Mouse (Mus musculus): Measurements from ENCODE around the gene Golga3. TPM values are rescaled to one million over a fixed set of nuclear protein-coding genes. Genes with fewer than 3 reads are reported as not detected.

Gene Golga3
- polyA plus RNA-seq, 1 experiment from 2014 or later, result 13.7 TPM

- Histone ChIP-seq H3K4me2 (ENCODE audit: low read depth, low read length) (no peak overlapping the region), H3K9me3 (ENCODE audit: control insufficient read depth, low read length) (no peaks in the 10 kb centered on the region), H3K27ac (ENCODE audit: low read length) (no peak overlapping the region), H3K4me1 (ENCODE audit: control insufficient read depth, insufficient read depth, low read length) (peaks cover 5% of the 10 kb centered on the region), H3K27me3 (replicated peaks; ENCODE audit: control insufficient read depth, insufficient read depth, low read length) (no peaks in the 10 kb centered on the region), H3K4me3 (ENCODE audit: low read length) (no peak overlapping the region), H3K9ac (ENCODE audit: low read depth, low read length) (no peak overlapping the region), H3K36me3 (ENCODE audit: control insufficient read depth, insufficient read depth, low read length) (0 out of 2 replicates have a peak, but pooled peaks cover 2% of the 10 kb centered on the region)
- ATAC-seq, result no peak
- WGBS, result 94% methylated on average over 6 of the region's 6 CpGs
Observed at GRCm38 (mm10) chr5:110270242-110270641, 93.7 kb downstream of the Golga3 start.

- Histone ChIP-seq H3K9ac (ENCODE audit: low read depth, low read length) (no peak overlapping the region), H3K4me2 (ENCODE audit: low read depth, low read length) (no peak overlapping the region), H3K9me3 (ENCODE audit: control insufficient read depth, low read length) (no peaks in the 10 kb centered on the region), H3K27me3 (replicated peaks; ENCODE audit: control insufficient read depth, insufficient read depth, low read length) (no peaks in the 10 kb centered on the region), H3K4me1 (ENCODE audit: control insufficient read depth, insufficient read depth, low read length) (no peaks in the 10 kb centered on the region), H3K36me3 (ENCODE audit: control insufficient read depth, insufficient read depth, low read length) (no peaks in the 10 kb centered on the region), H3K4me3 (ENCODE audit: low read length) (no peak overlapping the region), H3K27ac (ENCODE audit: low read length) (no peak overlapping the region)
- 74% methylated on average over 4 of the region's 4 CpGs for WGBS
- no peak for ATAC-seq
Observed at GRCm38 (mm10) chr5:110274147-110274546, 97.6 kb downstream of the Golga3 start.

GRCm38 (mm10) chr5:110274846-110275245 lies 98.3 kb downstream of the Golga3 start:
- Histone ChIP-seq H3K4me1 (ENCODE audit: control insufficient read depth, insufficient read depth, low read length) (no peaks in the 10 kb centered on the region), H3K27ac (ENCODE audit: low read length) (no peak overlapping the region), H3K4me2 (ENCODE audit: low read depth, low read length) (no peak overlapping the region), H3K36me3 (ENCODE audit: control insufficient read depth, insufficient read depth, low read length) (no peaks in the 10 kb centered on the region), H3K9ac (ENCODE audit: low read depth, low read length) (no peak overlapping the region), H3K4me3 (ENCODE audit: low read length) (no peak overlapping the region), H3K27me3 (replicated peaks; ENCODE audit: control insufficient read depth, insufficient read depth, low read length) (no peaks in the 10 kb centered on the region), H3K9me3 (ENCODE audit: control insufficient read depth, low read length) (no peaks in the 10 kb centered on the region)
- WGBS, result 74% methylated on average over 2 of the region's 2 CpGs
- no peak for ATAC-seq

Other genes starting within 250 kb of the Golga3 start
- gene Zfp932, start 180.2 kb upstream of the Golga3 start, polyA plus RNA-seq (2015; fragmentation: Nextera tagmentation; extraction: Ambion mirVana), result 13.2 and 14.8 TPM in 2 replicates
- 3.2 and 3.7 TPM in 2 replicates for gene Gm17655, start 104.2 kb upstream of the Golga3 start, polyA plus RNA-seq (2015; fragmentation: Nextera tagmentation; extraction: Ambion mirVana)
- gene Gm35315, start 82.3 kb upstream of the Golga3 start, polyA plus RNA-seq (2015; fragmentation: Nextera tagmentation; extraction: Ambion mirVana), result 1.5 and 2.1 TPM in 2 replicates
- 0.80 and 0.84 TPM in 2 replicates for gene Plcxd1, start 76.7 kb upstream of the Golga3 start, polyA plus RNA-seq (2015; fragmentation: Nextera tagmentation; extraction: Ambion mirVana)
- 28.3 and 29.6 TPM in 2 replicates for gene Gtpbp6, start 68.5 kb upstream of the Golga3 start, polyA plus RNA-seq (2015; fragmentation: Nextera tagmentation; extraction: Ambion mirVana)
- gene Zfp605, start 66.6 kb upstream of the Golga3 start, polyA plus RNA-seq (2015; fragmentation: Nextera tagmentation; extraction: Ambion mirVana), result 2.3 and 2.7 TPM in 2 replicates
- gene Chfr, start 40.9 kb upstream of the Golga3 start, polyA plus RNA-seq (2015; fragmentation: Nextera tagmentation; extraction: Ambion mirVana), result 35.1 and 35.6 TPM in 2 replicates
- gene Ankle2, start 54.3 kb downstream of the Golga3 start, polyA plus RNA-seq (2015; fragmentation: Nextera tagmentation; extraction: Ambion mirVana), result 12.9 and 16.9 TPM in 2 replicates
- gene Pgam5, start 93.2 kb downstream of the Golga3 start, polyA plus RNA-seq (2015; fragmentation: Nextera tagmentation; extraction: Ambion mirVana), result 51.4 and 54.7 TPM in 2 replicates
- gene Pxmp2, start 109.5 kb downstream of the Golga3 start, polyA plus RNA-seq (2015; fragmentation: Nextera tagmentation; extraction: Ambion mirVana), result 7.7 and 8.0 TPM in 2 replicates
- 14.5 and 15.7 TPM in 2 replicates for gene Pole, start 109.6 kb downstream of the Golga3 start, polyA plus RNA-seq (2015; fragmentation: Nextera tagmentation; extraction: Ambion mirVana)
- gene P2rx2, start 166.5 kb downstream of the Golga3 start, polyA plus RNA-seq (2015; fragmentation: Nextera tagmentation; extraction: Ambion mirVana), result 1.2 and 1.4 TPM in 2 replicates
- gene Lrcol1, start 168.0 kb downstream of the Golga3 start, polyA plus RNA-seq (2015; fragmentation: Nextera tagmentation; extraction: Ambion mirVana), result not detected in 2 replicates